Mouse (Mus musculus): ENCODE measurements at regions not wholly inside any gene's neighbourhood (a gene's known extent, or its start where the extent isn't known, plus 50 kb on each side); places are given as distances from the start of the nearest gene placed in this dataset.

- TF ChIP-seq CTCF (IDR thresholded peaks at IDR 0.05; ENCODE audit: low read depth) (no peak), EP300 (IDR thresholded peaks at IDR 0.05; ENCODE audit: low read depth) (no peak)
Observed at GRCm38 (mm10) chr7:138680530-138680929, 165.3 kb upstream of the Ppp2r2d start.
